Mouse (Mus musculus): ENCODE measurements around the gene Sec61g. TPM values are rescaled to one million over a fixed set of nuclear protein-coding genes. Genes with fewer than 3 reads are reported as not detected.
"Not testable (repeated sequence)": the region's sequence is repeated elsewhere in the genome, so short reads cannot be mapped to it uniquely, and the experiment has no call there.

The Sec61g gene
- polyA plus RNA-seq (2017; shearing (Covaris generic)) = 1 to 10 TPM; 8.0 to 9.3 TPM

GRCm38 (mm10) chr11:16508052-16508654 is at the start of gene Sec61g:
Sec61g (minus strand) TSS chr11:16508484.
- ATAC-seq = peak; percentile 98

- ATAC-seq = no peak
These were observed 38.3 kb upstream of the Sec61g start for GRCm38 (mm10) chr11:16546421-16547163.

DNA sequence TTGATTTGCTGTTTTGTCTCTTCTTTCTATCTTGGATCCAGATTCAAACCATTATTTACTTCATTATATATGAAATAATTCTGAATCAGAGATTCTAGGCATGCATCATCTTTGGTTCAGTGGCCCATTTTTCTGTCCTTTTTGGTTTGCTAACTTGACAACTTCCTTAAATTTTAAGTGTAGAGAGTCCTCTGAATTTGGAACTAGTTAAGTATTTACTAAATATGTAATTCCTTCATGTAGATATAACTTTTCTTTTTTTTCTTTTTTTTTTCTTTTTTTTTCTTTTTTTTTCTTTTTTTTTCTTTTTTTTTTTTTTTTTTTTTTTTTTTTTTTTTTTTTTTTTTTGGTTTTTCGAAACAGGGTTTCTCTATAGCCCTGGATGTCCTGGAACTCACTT is 29.1 kb upstream of the Sec61g start:
- no peak for ATAC-seq

DNA sequence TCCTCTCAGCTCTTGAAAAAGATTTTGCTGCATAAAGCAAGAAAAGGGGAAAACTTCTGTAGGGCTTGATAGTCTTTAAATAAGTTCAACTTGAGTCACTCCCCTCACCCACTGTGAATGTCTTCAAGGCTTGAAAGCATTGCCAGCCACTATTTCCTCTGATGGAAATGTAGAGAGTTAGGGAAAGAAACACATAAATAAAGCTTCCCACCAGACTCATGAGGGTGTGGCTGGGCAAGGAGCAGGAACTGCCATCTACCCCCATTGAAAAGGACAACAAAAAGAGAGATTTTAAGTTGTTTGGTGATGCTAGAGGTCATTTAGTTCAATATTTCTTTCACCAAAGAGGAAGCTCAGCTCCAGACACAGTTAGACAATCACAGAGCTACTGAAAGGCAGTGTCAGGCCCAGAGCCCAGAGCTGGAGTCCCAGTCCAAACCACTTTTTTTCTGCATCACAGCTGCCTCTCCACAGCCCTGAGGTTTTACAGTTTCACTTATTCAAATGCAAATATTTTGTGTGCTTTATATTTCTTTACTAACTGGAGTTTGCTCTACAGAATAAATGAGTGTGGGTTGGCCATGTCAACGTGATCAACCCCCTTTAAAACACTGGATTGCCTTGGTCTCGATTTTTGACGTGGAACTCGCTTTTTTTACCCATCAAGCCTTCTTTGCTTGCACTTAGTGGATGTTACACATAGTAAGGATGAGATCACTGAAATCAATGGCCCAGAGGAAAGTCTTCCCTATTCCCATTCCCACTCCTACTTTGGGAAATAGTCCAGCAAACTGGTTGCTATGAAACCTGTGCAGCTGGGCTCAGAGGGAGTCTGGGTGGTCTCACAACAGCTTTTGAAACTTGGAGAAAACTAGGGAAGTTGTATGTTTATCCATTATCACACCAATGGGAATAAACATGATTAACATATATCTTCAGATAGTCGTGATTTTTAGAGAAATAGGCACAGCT is 26.6 kb upstream of the Sec61g start:
- no peak for ATAC-seq

DNA sequence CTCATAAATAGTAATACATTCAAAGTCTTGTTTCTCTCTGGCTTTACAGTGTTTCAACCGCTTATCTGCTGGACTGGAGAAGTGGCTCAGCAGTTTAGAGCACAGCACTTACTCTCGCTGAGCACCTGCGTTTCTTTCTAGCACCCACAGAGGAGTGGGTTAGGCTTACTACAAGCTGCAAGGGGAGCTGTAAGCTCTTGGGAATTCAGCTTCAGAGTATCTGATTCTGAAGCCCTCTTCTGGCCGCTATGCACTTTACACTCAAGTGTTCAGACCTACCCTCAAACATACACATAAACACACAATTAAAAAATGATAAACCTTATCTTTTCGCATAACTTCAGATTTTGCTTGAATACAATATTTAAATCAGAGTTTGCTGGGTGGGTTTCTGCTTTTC is 24.6 kb upstream of the Sec61g start:
- ATAC-seq = no peak

DNA sequence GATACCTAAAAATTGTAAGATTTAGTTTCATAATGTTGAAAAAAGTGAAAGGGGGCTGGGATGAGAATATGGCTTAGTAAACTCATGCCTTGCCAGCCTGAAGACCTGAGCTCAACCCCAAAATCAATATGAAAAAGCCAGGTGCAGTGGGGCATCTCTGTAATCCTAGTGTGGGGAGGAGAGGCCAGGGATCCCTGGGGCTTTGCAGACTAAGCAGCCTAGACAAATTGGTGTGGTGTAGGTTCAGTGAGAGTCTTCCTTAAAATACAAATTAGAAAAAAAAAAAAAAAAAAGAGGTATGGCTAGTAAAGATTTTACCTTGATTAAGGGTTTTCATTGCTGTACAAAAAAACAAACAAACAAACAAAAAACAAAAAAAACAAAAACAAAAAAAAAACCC is 20.6 kb upstream of the Sec61g start:
- no peak for ATAC-seq

- no peak for ATAC-seq
These were observed 20.1 kb upstream of the Sec61g start for GRCm38 (mm10) chr11:16528391-16528790.

GRCm38 (mm10) chr11:16527743-16528142 is 19.5 kb upstream of the Sec61g start:
- ATAC-seq = no peak

DNA sequence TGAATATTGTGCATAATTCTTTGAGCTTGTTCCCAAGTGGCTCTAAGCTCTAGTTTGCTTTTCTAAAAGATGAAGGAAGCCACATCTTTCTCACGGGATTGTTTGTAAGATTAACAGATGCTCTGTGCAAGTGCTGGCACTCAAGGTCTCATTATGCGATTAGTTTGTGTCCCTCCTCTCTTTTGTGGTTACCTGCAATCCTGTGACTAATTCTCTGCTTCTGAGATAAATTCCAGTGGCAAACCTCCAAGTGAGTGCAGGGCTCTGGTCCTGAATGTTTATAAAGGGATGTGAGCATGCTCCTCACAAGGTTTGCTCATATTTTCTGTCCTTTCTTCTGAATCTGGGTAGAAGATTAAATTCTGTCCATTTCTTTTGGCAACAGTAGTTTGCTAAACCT is 18.2 kb upstream of the Sec61g start:
- no peak for ATAC-seq

- ATAC-seq = no peak
These were observed 17.4 kb upstream of the Sec61g start for GRCm38 (mm10) chr11:16525724-16526123.

- peak; percentile 57 for ATAC-seq
These were observed 16.8 kb upstream of the Sec61g start for GRCm38 (mm10) chr11:16524917-16525640.

- ATAC-seq = not testable (repeated sequence)
These were observed 6.8 kb upstream of the Sec61g start for GRCm38 (mm10) chr11:16515081-16515480.

GRCm38 (mm10) chr11:16514221-16514620 is 5.9 kb upstream of the Sec61g start:
- not testable (repeated sequence) for ATAC-seq

DNA sequence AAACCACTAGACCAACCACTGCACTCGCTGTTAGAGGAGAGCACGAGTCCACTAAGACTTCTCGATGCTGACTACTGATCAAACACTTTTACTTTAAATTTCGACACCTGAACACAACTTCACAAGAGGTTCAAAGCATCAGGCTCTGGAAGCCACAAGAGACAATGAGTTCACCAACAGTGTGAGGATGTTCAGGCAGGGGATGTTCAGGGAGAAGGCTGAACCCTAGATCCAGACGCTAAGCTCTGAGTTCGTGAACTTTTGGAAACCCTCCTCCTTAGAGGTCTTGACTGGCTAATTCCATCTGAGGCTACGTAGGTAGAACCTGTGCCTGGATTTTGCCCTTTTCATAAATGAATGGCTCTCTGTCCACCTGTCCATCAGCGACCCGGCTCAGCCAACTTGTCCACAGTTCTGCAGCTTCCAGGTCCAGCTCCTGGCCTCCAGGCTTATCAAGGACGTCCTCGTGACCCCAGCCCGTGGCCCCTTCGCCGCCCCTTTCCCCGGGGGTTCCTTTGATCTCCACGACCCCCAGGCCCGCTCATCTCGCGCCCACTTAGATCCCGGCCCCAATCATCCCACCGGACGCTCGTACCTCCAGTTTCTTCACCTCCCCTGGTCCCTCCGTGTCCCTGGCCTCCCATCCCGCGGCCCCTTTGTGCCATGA is 766 bp downstream of the Sec61g start:
- ATAC-seq = peak; percentile 33

- ATAC-seq = no peak
These were observed 2.3 kb downstream of the Sec61g start for GRCm38 (mm10) chr11:16505999-16506398.

- no peak for ATAC-seq
These were observed 5.1 kb downstream of the Sec61g start for GRCm38 (mm10) chr11:16503150-16503549.

- ATAC-seq = no peak
These were observed 5.5 kb downstream of the Sec61g start for GRCm38 (mm10) chr11:16502744-16503143.

GRCm38 (mm10) chr11:16498756-16499680 is 9.3 kb downstream of the Sec61g start:
- no peak for ATAC-seq

Measured in CD4-positive, CD25-positive, alpha-beta regulatory T cell, adult 4 months (primary cell).